Mouse (Mus musculus) G1E (cell line): ENCODE results near the gene Proser3. TPM values are rescaled to one million over a fixed set of nuclear protein-coding genes. Genes with fewer than 3 reads are reported as not detected.
A peak's percentile ranks its signal among the peaks of the same experiment; 100 is the strongest.

ENCODE experiments used
- ATAC-seq: 2 replicates; pipeline ENCODE4 v1.8.0; 2016; ENCODE audit warnings: mild to moderate bottlenecking; ENCODE audit not compliant: insufficient number of reproducible peaks, poor library complexity, low FRiP score, severe bottlenecking; ENCODE audit errors: extremely low read depth
- DNase-seq: peaks from one replicate; pipeline ENCODE4 v3.0.0; 2012; ENCODE audit warnings: low spot score
- H3K27me3 ChIP-seq: 2 replicates; pipeline ENCODE4 v1.6.1; 2012; ENCODE audit warnings: mild to moderate bottlenecking, low read length, inconsistent platforms; ENCODE audit not compliant: insufficient read depth
- H3K36me3 ChIP-seq: replicated peaks from 2 replicates; pipeline ENCODE3; 2012; ENCODE audit warnings: mild to moderate bottlenecking, inconsistent platforms
- H3K4me1 ChIP-seq: 2 replicates; pipeline ENCODE4 v1.6.1; 2012; ENCODE audit warnings: low read depth, low read length, inconsistent platforms, mixed read lengths; ENCODE audit not compliant: insufficient read depth
- H3K4me3 ChIP-seq: 2 replicates; pipeline ENCODE4 v1.5.1; 2012; ENCODE audit warnings: low read depth, mild to moderate bottlenecking, inconsistent platforms, low read length, moderate library complexity, mixed read lengths
- H3K9me3 ChIP-seq: replicated peaks from 2 replicates; pipeline ENCODE4 v1.6.1; 2012; ENCODE audit warnings: inconsistent platforms
- CTCF ChIP-seq: IDR thresholded peaks from 2 replicates; pipeline ENCODE4 v1.5.1; 2012; ENCODE audit warnings: low read depth, low read length, inconsistent platforms, mixed read lengths
- GATA1 ChIP-seq: IDR thresholded peaks from 2 replicates; pipeline ENCODE4 v1.6.1; 2012; ENCODE audit warnings: borderline replicate concordance, low read length, inconsistent platforms, mixed read lengths
- GATA2 ChIP-seq: IDR thresholded peaks from 2 replicates; pipeline ENCODE4 v1.6.1; 2012; ENCODE audit warnings: low read depth, low read length, inconsistent platforms, borderline replicate concordance
- POLR2AphosphoS5 ChIP-seq: IDR thresholded peaks from 2 replicates; pipeline ENCODE4 v1.6.1; 2012; ENCODE audit warnings: low read depth, low read length, inconsistent platforms; ENCODE audit not compliant: insufficient replicate concordance
- TAL1 ChIP-seq: conservative IDR thresholded peaks from 2 replicates; pipeline ENCODE4 v1.6.1; 2012; ENCODE audit warnings: low read depth, low read length, inconsistent platforms, mixed read lengths
- polyA plus RNA-seq: library from polyadenylated mRNA; stranded (reverse); fragments of >175 nt; gene quantifications from 2 replicates; pipeline ENCODE4 v1.2.3, GENCODE M21; 2012
- total RNA-seq, 2 experiments: library from RNA; stranded (forward) in 1 of 2; stranded (reverse) in 1 of 2; fragments of 200-1000 nt in 1 of 2; fragments of >200 nt in 1 of 2; fragmentation: Nextera tagmentation in 1 of 2; gene quantifications; 2 replicates each; pipeline ENCODE4 v1.2.3; 2014 to 2017

Proser3 gene
- total and polyA plus RNA-seq, 3 experiments, result 7.4 to 20.5 (median 18.6) TPM

DNA sequence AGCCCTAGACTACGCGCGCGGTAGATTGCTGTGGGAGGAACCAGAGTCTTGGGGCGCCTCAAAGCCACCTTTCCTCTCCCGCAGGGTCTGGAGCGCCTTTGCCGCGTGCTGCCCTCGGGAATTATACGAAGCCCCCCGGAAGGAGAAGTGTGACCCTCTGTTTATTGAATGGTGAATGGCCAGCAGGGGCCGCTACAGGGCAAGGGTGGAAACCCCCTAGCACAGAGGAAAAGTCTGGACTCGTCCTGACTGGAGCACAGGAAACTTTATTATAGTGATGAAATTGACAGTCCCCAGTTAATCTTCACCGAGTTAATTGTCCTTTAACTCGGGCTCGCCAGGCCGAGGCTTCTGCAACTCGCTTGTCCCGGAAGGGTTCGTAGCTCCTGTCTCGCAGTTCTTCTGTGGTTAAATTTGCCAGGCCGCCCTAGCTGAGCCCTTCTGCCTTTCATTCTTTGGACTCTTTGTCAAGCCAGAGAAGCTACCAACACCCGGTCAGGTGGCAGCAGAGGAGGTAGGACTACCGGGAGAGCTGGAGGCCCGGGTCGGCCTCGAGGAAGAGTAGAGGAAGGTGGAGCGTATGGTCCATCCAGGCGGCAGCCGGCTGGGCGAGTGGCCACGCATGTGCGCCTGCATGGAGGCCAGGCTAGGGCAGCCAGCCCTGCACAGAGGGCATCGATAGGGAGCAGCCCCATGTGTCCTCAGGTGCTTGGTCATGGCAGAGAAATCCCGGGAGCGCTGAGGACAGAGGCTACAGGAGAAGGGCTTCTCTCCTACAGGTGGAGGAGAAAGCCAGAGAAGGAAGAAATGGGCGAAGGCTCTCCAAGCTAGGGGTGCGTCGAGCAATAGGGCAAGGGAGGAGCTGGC, 37.6 kb upstream of the Proser3 start:
- H3K36me3 ChIP-seq, result peaks cover 33% of the 10 kb centered on the region
- TF ChIP-seq CTCF, result peak; percentile 52
- no peak for TF ChIP-seq POLR2AphosphoS5
- H3K4me3 ChIP-seq, result peak overlapping the region; percentile 88
- peaks cover 12% of the 10 kb centered on the region for H3K27me3 ChIP-seq
- DNase-seq, result peak; percentile 80
- H3K9me3 ChIP-seq, result no peaks in the 10 kb centered on the region
- peaks cover 58% of the 10 kb centered on the region for H3K4me1 ChIP-seq
- peak; percentile 29; the same call in 1 of the 2 replicates for ATAC-seq

DNA sequence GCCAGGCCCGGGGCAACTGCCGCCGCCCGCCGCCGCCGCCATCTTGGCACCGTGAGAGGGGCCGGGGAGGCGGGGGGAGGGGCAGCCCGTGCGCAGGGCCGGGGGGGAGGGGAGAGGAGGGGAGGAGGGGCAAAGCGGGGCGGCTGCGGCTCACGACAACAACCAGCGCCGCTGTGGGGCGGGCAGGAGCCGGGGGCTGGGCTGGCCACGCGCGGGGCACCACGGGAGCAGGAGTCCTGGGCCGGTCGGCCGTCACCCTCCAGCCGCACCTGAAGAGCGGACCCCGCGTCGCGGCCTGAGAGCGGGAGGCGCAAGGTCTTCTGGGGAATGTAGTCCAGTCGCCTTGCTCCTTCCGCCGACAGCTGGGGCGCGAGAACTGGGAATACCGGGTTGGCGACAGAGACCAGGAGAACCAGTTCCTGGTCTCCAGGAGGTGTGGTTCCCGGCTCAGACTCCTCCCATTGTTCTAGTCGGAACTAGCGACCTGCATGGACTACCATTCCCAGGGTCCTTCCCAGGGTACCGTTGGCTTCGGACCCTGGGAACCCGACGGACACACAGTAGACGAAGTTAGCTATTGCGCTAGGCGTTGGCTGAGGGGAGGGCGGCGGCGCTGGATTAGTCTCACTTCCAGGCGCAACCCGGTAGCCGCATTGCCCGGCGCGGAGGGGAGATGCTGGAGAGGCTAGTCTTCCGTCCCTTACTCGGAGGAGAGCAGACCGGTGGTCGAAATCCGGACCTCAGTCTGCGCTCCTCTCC, 36.8 kb upstream of the Proser3 start, which contains the start of gene Kmt2b:
TSS of gene Kmt2b (minus strand) at position 51 of the 759 bp plus-strand sequence.
- peaks cover 60% of the 10 kb centered on the region for H3K4me1 ChIP-seq
- TF ChIP-seq TAL1 (no peak), POLR2AphosphoS5 (no peak), GATA2 (no peak), GATA1 (no peak), CTCF (no peak)
- H3K27me3 ChIP-seq, result peaks cover 5% of the 10 kb centered on the region
- no peaks in the 10 kb centered on the region for H3K9me3 ChIP-seq
- peak within 1 kb of the TSS; percentile 88 for H3K4me3 ChIP-seq
- peak; percentile 75 for ATAC-seq
- H3K36me3 ChIP-seq, result peaks cover 41% of the 10 kb centered on the region
- DNase-seq, result peak; percentile 97

DNA sequence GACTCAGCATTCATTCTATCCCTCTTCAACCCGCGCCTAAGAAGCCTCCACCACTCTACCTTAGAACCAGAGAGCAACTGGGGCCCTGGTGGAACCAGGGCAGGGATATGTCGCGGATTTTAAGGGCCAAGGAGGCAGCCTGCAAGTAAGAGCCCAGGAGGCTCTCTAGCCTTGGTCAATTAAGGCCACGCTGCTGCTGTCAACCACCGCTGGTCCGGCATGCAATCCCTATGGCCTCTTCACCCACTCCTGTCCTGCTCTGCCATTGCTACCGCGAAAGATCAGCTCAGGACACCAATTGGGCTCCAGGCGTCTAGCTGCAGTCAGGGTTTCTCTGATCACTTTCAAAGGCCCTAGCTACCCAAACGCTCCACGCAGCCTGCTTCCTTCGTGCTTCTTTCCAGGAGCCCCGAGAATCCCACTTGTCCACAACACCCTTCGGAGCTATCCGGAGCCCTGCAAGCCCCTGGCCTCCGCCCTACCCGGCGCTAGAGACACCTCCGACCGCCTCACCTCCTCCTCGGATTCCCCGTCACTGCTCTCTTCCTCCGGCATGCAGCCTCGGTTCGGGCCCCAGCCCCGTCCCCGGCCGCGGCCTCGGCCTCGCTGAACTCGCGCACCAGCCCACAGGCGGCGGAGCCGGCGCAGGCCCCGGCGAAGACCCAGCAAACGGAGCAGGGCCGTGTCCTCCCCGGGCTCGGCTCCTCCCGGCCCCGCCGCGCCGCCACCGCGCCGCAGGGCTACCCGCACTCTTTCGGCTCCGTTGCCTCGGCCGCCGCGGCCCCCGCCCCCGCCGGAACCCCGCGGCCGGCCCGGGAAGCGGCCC, 36.0 kb upstream of the Proser3 start:
- no peak for TF ChIP-seq POLR2AphosphoS5
- ATAC-seq (no peak), DNase-seq (peak; percentile 52)
- H3K4me1 ChIP-seq, result peaks cover 60% of the 10 kb centered on the region
- H3K27me3 ChIP-seq, result 0 out of 2 replicates have a peak, but pooled peaks cover under 1% of the 10 kb centered on the region
- H3K4me3 ChIP-seq, result peak overlapping the region; percentile 88
- no peaks in the 10 kb centered on the region for H3K9me3 ChIP-seq
- peaks cover 49% of the 10 kb centered on the region for H3K36me3 ChIP-seq

DNA sequence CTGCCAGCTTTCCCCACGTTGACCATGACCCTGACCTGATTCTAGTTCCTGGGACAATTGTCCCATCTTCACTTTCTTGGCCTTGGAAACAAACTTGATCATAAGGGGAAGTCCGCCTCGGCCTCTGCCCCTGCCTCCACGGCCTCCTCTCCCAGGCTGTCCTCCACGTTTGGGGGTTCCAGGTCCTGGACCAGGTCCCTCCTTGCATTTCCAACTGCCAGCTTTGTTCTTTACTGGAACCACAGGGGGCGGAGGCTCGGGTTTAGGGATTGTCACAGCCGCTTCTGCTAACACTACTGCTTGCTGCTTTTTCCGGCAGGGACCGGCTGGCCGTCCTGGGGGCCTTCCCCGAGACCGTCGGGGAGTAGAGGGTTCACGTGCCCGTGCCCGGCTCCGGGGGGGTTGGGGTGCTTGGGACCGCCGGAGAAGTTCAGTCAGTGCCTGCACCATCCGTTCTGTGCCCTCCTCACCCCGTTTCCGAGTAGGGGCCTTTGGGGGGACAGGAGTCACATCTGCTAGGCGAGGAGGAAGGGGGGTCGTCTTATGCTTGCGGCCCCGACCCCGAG, 34.4 kb upstream of the Proser3 start:
- ATAC-seq (no peak), DNase-seq (no peak)
- Histone ChIP-seq H3K36me3 (peaks cover 64% of the 10 kb centered on the region), H3K27me3 (no peaks in the 10 kb centered on the region), H3K4me1 (peaks cover 59% of the 10 kb centered on the region), H3K9me3 (no peaks in the 10 kb centered on the region), H3K4me3 (peak overlapping the region; percentile 88; the same call in 1 of the 2 replicates)
- TF ChIP-seq GATA2, result no peak

DNA sequence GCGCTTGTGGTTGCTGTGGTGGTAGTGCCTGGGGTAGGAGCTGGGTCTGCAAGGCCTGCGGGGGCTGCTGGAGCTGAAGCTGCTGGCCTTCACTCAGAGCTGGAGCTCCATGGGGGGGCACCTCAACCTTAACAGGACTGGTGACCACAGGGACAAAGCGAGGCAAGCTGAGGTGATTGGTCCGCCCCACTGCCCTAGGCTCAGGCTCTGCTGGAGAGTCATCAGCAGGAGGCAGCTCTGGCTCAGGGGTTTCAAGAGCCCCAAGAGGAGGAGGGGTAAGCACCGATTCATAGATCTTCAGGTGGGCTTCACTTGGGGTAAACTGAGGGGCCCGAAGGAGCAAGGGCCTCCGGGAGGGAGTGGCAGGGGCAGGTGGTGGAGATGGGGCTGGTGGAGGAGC, 33.1 kb upstream of the Proser3 start:
- peaks cover 71% of the 10 kb centered on the region for H3K36me3 ChIP-seq
- no peak for DNase-seq
- H3K4me3 ChIP-seq, result no peak overlapping the region
- no peak for ATAC-seq
- TF ChIP-seq GATA1, result no peak
- TF ChIP-seq CTCF, result no peak
- no peak for TF ChIP-seq TAL1
- TF ChIP-seq GATA2, result no peak
- TF ChIP-seq POLR2AphosphoS5, result no peak
- H3K4me1 ChIP-seq, result peaks cover 66% of the 10 kb centered on the region
- H3K9me3 ChIP-seq, result no peaks in the 10 kb centered on the region
- H3K27me3 ChIP-seq, result no peaks in the 10 kb centered on the region

DNA sequence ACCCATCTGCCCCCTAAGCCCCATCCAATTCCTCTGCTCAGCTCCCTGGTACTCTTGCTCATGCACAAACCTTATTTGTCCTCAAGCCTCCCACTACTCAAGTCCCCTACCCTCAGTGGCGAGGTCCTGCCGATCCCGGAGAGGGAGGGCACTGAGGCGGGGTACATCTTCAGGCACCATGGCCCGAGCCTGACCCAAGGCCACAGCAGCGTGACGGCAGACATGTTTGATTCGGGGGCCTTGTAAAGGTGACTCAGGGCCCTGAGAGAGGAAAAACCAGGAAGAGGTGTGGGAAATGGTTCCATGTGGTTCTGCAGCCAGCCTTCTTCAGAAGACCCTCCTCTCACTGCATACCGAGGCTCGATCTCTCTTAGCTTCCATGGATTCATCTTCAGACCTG, 32.2 kb upstream of the Proser3 start:
- DNase-seq (no peak), ATAC-seq (no peak)
- no peaks in the 10 kb centered on the region for H3K27me3 ChIP-seq
- no peaks in the 10 kb centered on the region for H3K9me3 ChIP-seq
- TF ChIP-seq GATA2 (no peak), GATA1 (no peak)
- H3K36me3 ChIP-seq, result peaks cover 79% of the 10 kb centered on the region
- no peak overlapping the region for H3K4me3 ChIP-seq
- H3K4me1 ChIP-seq, result peaks cover 68% of the 10 kb centered on the region
